8 mouse cellular contexts compared by ENCODE assay signal in the genomic region with DNA sequence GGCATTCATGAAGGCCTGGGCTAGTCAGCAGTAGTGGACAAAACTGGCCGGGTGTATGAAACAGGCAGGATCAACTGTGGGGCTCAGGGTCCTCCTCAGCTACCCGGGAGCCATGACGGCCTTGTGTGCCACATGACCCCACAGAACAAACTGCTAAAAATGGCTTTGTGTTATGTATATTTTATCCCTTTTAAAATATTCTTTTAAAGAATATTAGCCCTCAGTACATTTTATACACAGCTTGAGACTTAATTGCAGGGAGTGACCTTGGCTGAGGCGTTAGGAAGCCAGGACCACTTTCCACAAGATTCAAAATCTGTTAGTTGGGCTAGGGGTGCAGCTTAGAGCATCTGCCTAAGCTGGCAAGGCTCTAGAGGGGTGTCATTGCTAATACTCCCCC. TPM values are rescaled to one million over a fixed set of nuclear protein-coding genes. Genes with fewer than 3 reads are reported as not detected.
A peak's percentile ranks its signal among the peaks of the same experiment; 100 is the strongest.
DNase-seq lines count a peak whose midpoint lies in the region; ATAC-seq and TF ChIP-seq lines count a peak whose summit lies in the region.

No protein-coding gene starts in this region.

- TF ChIP-seq CTCF in cerebellum, adult 2 months (IDR thresholded peaks at IDR 0.05; ENCODE audit: borderline replicate concordance, insufficient read depth, low read depth, low read length) = no peak
- TF ChIP-seq CTCF in lung, postnatal 0 days (IDR thresholded peaks at IDR 0.05) = no peak

- no peaks in the 10 kb centered on the region for H3K27me3 ChIP-seq in cerebellum, adult 2 months (ENCODE audit: control insufficient read depth, insufficient read depth, low read length)
- H3K27me3 ChIP-seq in lung, postnatal 0 days (replicated peaks; ENCODE audit: insufficient read depth, low read length) = no peaks in the 10 kb centered on the region
- H3K27me3 ChIP-seq in limb, embryonic 12.5 days = no peaks in the 10 kb centered on the region
- H3K27me3 ChIP-seq in stomach, embryonic 15.5 days (replicated peaks) = no peaks in the 10 kb centered on the region

- H3K36me3 ChIP-seq in lung, postnatal 0 days (ENCODE audit: insufficient read depth, low read length) = no peaks in the 10 kb centered on the region
- no peaks in the 10 kb centered on the region for H3K36me3 ChIP-seq in limb, embryonic 12.5 days
- no peaks in the 10 kb centered on the region for H3K36me3 ChIP-seq in stomach, embryonic 15.5 days

- no peak overlapping the region for H3K27ac ChIP-seq in cerebellum, adult 2 months (ENCODE audit: insufficient read depth, low read length)
- H3K27ac ChIP-seq in lung, postnatal 0 days (ENCODE audit: low read length) = no peak overlapping the region
- H3K27ac ChIP-seq in limb, embryonic 12.5 days = peak overlapping the region; percentile 17; the same call in 1 of the 2 replicates
- H3K27ac ChIP-seq in stomach, embryonic 15.5 days = no peak overlapping the region

- H3K9ac ChIP-seq in lung, postnatal 0 days (replicated peaks; ENCODE audit: low read depth) = no peak overlapping the region
- H3K9ac ChIP-seq in limb, embryonic 12.5 days (replicated peaks) = no peak overlapping the region
- H3K9ac ChIP-seq in stomach, embryonic 15.5 days = no peak overlapping the region

- no peak for TF ChIP-seq EP300 in lung, postnatal 0 days (IDR thresholded peaks at IDR 0.05)

- 29% methylated on average over 4 of the region's 4 CpGs for WGBS in cerebellum, adult 2 months
- 60% methylated on average over 4 of the region's 4 CpGs for WGBS in lung, postnatal 0 days
- 65% methylated on average over 4 of the region's 4 CpGs for WGBS in limb, embryonic 12.5 days
- 53% methylated on average over 4 of the region's 4 CpGs for WGBS in stomach, embryonic 15.5 days

- no peak for ATAC-seq in cerebellum, adult (ENCODE audit: insufficient number of reproducible peaks, low FRiP score, low TSS enrichment)
- peak; percentile 12; the same call in 1 of the 2 replicates for ATAC-seq in lung, postnatal 0 days
- no peak for ATAC-seq in limb, embryonic 12.5 days (ENCODE audit: insufficient number of reproducible peaks, insufficient read depth, low FRiP score, low TSS enrichment, low read depth)
- no peak for ATAC-seq in stomach, embryonic 15.5 days (ENCODE audit: insufficient read depth, low FRiP score, low read depth)

- H3K4me2 ChIP-seq in lung, postnatal 0 days (replicated peaks; ENCODE audit: low read depth, low read length) = peak overlapping the region; percentile 67; the same call in 1 of the 2 replicates
- H3K4me2 ChIP-seq in limb, embryonic 12.5 days = peak overlapping the region; percentile 63
- peak overlapping the region; percentile 61 for H3K4me2 ChIP-seq in stomach, embryonic 15.5 days

- no peak for DNase-seq in cerebellum, adult 2 months
- DNase-seq in lung, postnatal 0 days (ENCODE audit: low spot score) = no peak
- DNase-seq in lung, postnatal 4 days = no peak
- DNase-seq in spleen, adult 18-20 months = no peak
- no peak for DNase-seq in natural killer cell, adult 2 months (ENCODE audit: low spot score in 2 of 2)

- TF ChIP-seq POLR2A in cerebellum, adult 2 months (IDR thresholded peaks at IDR 0.05; ENCODE audit: borderline replicate concordance, insufficient read depth, low read length) = no peak

- H3K4me1 ChIP-seq in cerebellum, adult 2 months (ENCODE audit: control insufficient read depth, insufficient read depth, low read length) = peaks cover 2% of the 10 kb centered on the region; the same call in 1 of the 2 replicates
- H3K4me1 ChIP-seq in lung, postnatal 0 days (ENCODE audit: insufficient read depth, low read depth, low read length) = no peaks in the 10 kb centered on the region
- peaks cover 5% of the 10 kb centered on the region for H3K4me1 ChIP-seq in limb, embryonic 12.5 days (replicated peaks)
- H3K4me1 ChIP-seq in stomach, embryonic 15.5 days = no peaks in the 10 kb centered on the region

- peak overlapping the region; percentile 27 for H3K4me3 ChIP-seq in cerebellum, adult 2 months (replicated peaks; ENCODE audit: insufficient read depth, low read depth, low read length)
- no peak overlapping the region for H3K4me3 ChIP-seq in lung, postnatal 0 days (ENCODE audit: low read depth, low read length)
- H3K4me3 ChIP-seq in limb, embryonic 12.5 days (replicated peaks) = peak overlapping the region; percentile 38
- peak overlapping the region; percentile 37; the same call in 1 of the 2 replicates for H3K4me3 ChIP-seq in stomach, embryonic 15.5 days (replicated peaks)

- H3K9me3 ChIP-seq in lung, postnatal 0 days (ENCODE audit: low read length) = no peaks in the 10 kb centered on the region
- H3K9me3 ChIP-seq in limb, embryonic 12.5 days = no peaks in the 10 kb centered on the region
- H3K9me3 ChIP-seq in stomach, embryonic 15.5 days = no peaks in the 10 kb centered on the region

RNA-seq across cellular contexts. Expression of a gene that starts 5.8 kb away (rescaled TPM):
- 264 and 318 TPM in 2 replicates for polyA plus RNA-seq in cerebellum, adult 2 months (2012; rRNA removed)
- polyA plus RNA-seq in lung, postnatal 0 days (2015; fragmentation: Nextera tagmentation; extraction: Ambion mirVana) = 154 and 172 TPM in 2 replicates
- 636 and 669 TPM in 2 replicates for polyA plus RNA-seq in limb, embryonic 12.5 days (2016; fragmentation: Nextera tagmentation; extraction: Ambion mirVana)
- 363 and 370 TPM in 2 replicates for polyA plus RNA-seq in stomach, embryonic 15.5 days (2015; fragmentation: Nextera tagmentation; extraction: Ambion mirVana)

RNA-seq across cellular contexts. Expression of a gene that starts 16.7 kb away (rescaled TPM):
- 0.34 and 0.63 TPM in 2 replicates for polyA plus RNA-seq in cerebellum, adult 2 months (2012; rRNA removed)
- 0.40 and 0.53 TPM in 2 replicates for polyA plus RNA-seq in lung, postnatal 0 days (2015; fragmentation: Nextera tagmentation; extraction: Ambion mirVana)
- 0.44 TPM in 1 of 2 replicates, not detected in the other for polyA plus RNA-seq in limb, embryonic 12.5 days (2016; fragmentation: Nextera tagmentation; extraction: Ambion mirVana)
- polyA plus RNA-seq in stomach, embryonic 15.5 days (2015; fragmentation: Nextera tagmentation; extraction: Ambion mirVana) = 0.32 and 0.53 TPM in 2 replicates

RNA-seq across cellular contexts. Expression of a gene that starts 45.5 kb away (rescaled TPM):
- polyA plus RNA-seq in cerebellum, adult 2 months (2012; rRNA removed) = 215 and 264 TPM in 2 replicates
- 168 and 186 TPM in 2 replicates for polyA plus RNA-seq in lung, postnatal 0 days (2015; fragmentation: Nextera tagmentation; extraction: Ambion mirVana)
- 292 and 313 TPM in 2 replicates for polyA plus RNA-seq in limb, embryonic 12.5 days (2016; fragmentation: Nextera tagmentation; extraction: Ambion mirVana)
- 334 and 361 TPM in 2 replicates for polyA plus RNA-seq in stomach, embryonic 15.5 days (2015; fragmentation: Nextera tagmentation; extraction: Ambion mirVana)

RNA-seq across cellular contexts. Expression of a gene that starts 60.0 kb away (rescaled TPM):
- 35.6 and 38.3 TPM in 2 replicates for polyA plus RNA-seq in cerebellum, adult 2 months (2012; rRNA removed)
- polyA plus RNA-seq in lung, postnatal 0 days (2015; fragmentation: Nextera tagmentation; extraction: Ambion mirVana) = 19.8 and 23.8 TPM in 2 replicates
- 28.1 and 32.0 TPM in 2 replicates for polyA plus RNA-seq in limb, embryonic 12.5 days (2016; fragmentation: Nextera tagmentation; extraction: Ambion mirVana)
- polyA plus RNA-seq in stomach, embryonic 15.5 days (2015; fragmentation: Nextera tagmentation; extraction: Ambion mirVana) = 20.5 and 20.7 TPM in 2 replicates
